Mouse (Mus musculus) lung, adult 2 months (tissue): ENCODE measurements around the gene Fam83f. TPM values are rescaled to one million over a fixed set of nuclear protein-coding genes. Genes with fewer than 3 reads are reported as not detected.

ENCODE experiments used
- DNase-seq: peaks from one replicate; pipeline ENCODE4 v3.0.0; 2022
- H3K4me1 ChIP-seq: fragments of 200-500 bp; 2 replicates; pipeline ENCODE4 v1.6.1; 2011; ENCODE audit warnings: low read length; ENCODE audit not compliant: control insufficient read depth, insufficient read depth
- H3K4me3 ChIP-seq: fragments of 200-500 bp; replicated peaks from 2 replicates; pipeline ENCODE3; 2011; ENCODE audit warnings: low read depth, mild to moderate bottlenecking, control low read depth, low read length; ENCODE audit errors: extremely low read depth
- CTCF ChIP-seq: fragments of 200-500 bp; IDR thresholded peaks from 2 replicates; pipeline ENCODE4 v1.5.1; 2011; ENCODE audit warnings: mild to moderate bottlenecking, low read length, control low read depth; ENCODE audit not compliant: insufficient read depth
- POLR2A ChIP-seq: fragments of 200-500 bp; IDR thresholded peaks from 2 replicates; pipeline ENCODE4 v1.6.1; 2011; ENCODE audit warnings: low read depth, mild to moderate bottlenecking, control low read depth, low read length, borderline replicate concordance; ENCODE audit errors: extremely low read depth
- WGBS: fragments of 180-500 bp; shearing (Covaris S2); methylation state at CpG from one replicate; pipeline ENCODE4 v1.1.7; 2018; 5-methylcytosine and 5-hydroxymethylcytosine counted together
- polyA plus RNA-seq: library from polyadenylated mRNA; depleted of rRNA; stranded (reverse); fragments of >200 nt; gene quantifications from 2 replicates; pipeline ENCODE4 v1.2.3, GENCODE M21; 2012

The Fam83f gene
- polyA plus RNA-seq, 1 experiment, result 2.2 TPM

GRCm38 (mm10) chr15:80704267-80704666 lies 32.6 kb downstream of the Fam83f start:
- H3K4me3 ChIP-seq, result no peak overlapping the region
- H3K4me1 ChIP-seq, result peaks cover 12% of the 10 kb centered on the region
- TF ChIP-seq CTCF (peak; percentile 97), POLR2A (no peak)
- 8% methylated on average over 7 of the region's 7 CpGs for WGBS
- peak; percentile 73 for DNase-seq

GRCm38 (mm10) chr15:80705828-80706549 lies 34.3 kb downstream of the Fam83f start:
- 25% methylated on average over 18 of the region's 18 CpGs for WGBS

GRCm38 (mm10) chr15:80706596-80706995 lies 34.9 kb downstream of the Fam83f start:
- peak overlapping the region; percentile 54 for H3K4me3 ChIP-seq
- H3K4me1 ChIP-seq, result peaks cover 9% of the 10 kb centered on the region; the same call in 1 of the 2 replicates
- no peak for TF ChIP-seq CTCF
- TF ChIP-seq POLR2A, result no peak
- DNase-seq, result no peak
- WGBS, result 6% methylated on average over 11 of the region's 11 CpGs

More at GRCm38 (mm10) chr15:80705828-80706549, 34.3 kb downstream of the Fam83f start:
- DNase-seq, result peak; percentile 82
- Histone ChIP-seq H3K4me3 (peak overlapping the region; percentile 54), H3K4me1 (peaks cover 12% of the 10 kb centered on the region)
- TF ChIP-seq POLR2A (no peak), CTCF (peak; percentile 75)

GRCm38 (mm10) chr15:80707088-80707487 lies 35.4 kb downstream of the Fam83f start:
- Histone ChIP-seq H3K4me1 (peaks cover 10% of the 10 kb centered on the region; the same call in 1 of the 2 replicates), H3K4me3 (no peak overlapping the region)
- 20% methylated on average over 8 of the region's 8 CpGs for WGBS
- DNase-seq, result peak; percentile 43
- TF ChIP-seq CTCF (no peak), POLR2A (no peak)

- WGBS, result 32% methylated on average over 6 of the region's 6 CpGs
- no peak overlapping the region for H3K4me3 ChIP-seq
- DNase-seq, result peak; percentile 30
- H3K4me1 ChIP-seq, result peaks cover 14% of the 10 kb centered on the region; the same call in 1 of the 2 replicates
- TF ChIP-seq CTCF (no peak), POLR2A (no peak)
Measured at GRCm38 (mm10) chr15:80709593-80709992, 37.9 kb downstream of the Fam83f start.

GRCm38 (mm10) chr15:80710257-80710607 lies 38.6 kb downstream of the Fam83f start:
- no peak overlapping the region for H3K4me3 ChIP-seq
- WGBS, result 14% methylated on average over 5 of the region's 5 CpGs
- no peak for DNase-seq
- H3K4me1 ChIP-seq, result peaks cover 14% of the 10 kb centered on the region; the same call in 1 of the 2 replicates
- no peak for TF ChIP-seq POLR2A
- TF ChIP-seq CTCF, result no peak

- under 1% methylated on average over 39 of the region's 39 CpGs for WGBS
- DNase-seq, result peak; percentile 98
Measured at GRCm38 (mm10) chr15:80710608-80711363, 39.1 kb downstream of the Fam83f start, which contains the start of gene Tnrc6b. Gene Tnrc6b (plus strand): TSS chr15:80711313.

GRCm38 (mm10) chr15:80711401-80712151 lies 39.9 kb downstream of the Fam83f start:
- Histone ChIP-seq H3K4me1 (peaks cover 14% of the 10 kb centered on the region; the same call in 1 of the 2 replicates), H3K4me3 (peak overlapping the region; percentile 94)
- WGBS, result under 1% methylated on average over 74 of the region's 106 CpGs
- DNase-seq, result peak; percentile 57
- no peak for TF ChIP-seq POLR2A
- TF ChIP-seq CTCF, result no peak

More at GRCm38 (mm10) chr15:80710608-80711363, 39.1 kb downstream of the Fam83f start, which contains the start of gene Tnrc6b:
- TF ChIP-seq CTCF, result no peak
- TF ChIP-seq POLR2A, result peak; percentile 96
- Histone ChIP-seq H3K4me1 (peaks cover 14% of the 10 kb centered on the region; the same call in 1 of the 2 replicates), H3K4me3 (peak within 1 kb of the TSS; percentile 94)

- 86% methylated on average over 4 of the region's 4 CpGs for WGBS
- Histone ChIP-seq H3K4me3 (no peak overlapping the region), H3K4me1 (peaks cover 11% of the 10 kb centered on the region)
- TF ChIP-seq POLR2A (no peak), CTCF (no peak)
- no peak for DNase-seq
Measured at GRCm38 (mm10) chr15:80714299-80714698, 42.7 kb downstream of the Fam83f start.
